Mouse (Mus musculus) 3134 (cell line): Measurements from ENCODE around the gene Ppp2r2d.

Experiments
- DNase-seq: peaks from one replicate; pipeline ENCODE4 v3.0.0-alpha.2; 2011; ENCODE audit warnings: low spot score; ENCODE audit not compliant: insufficient read length; ENCODE audit errors: extremely low read depth

Gene Ppp2r2d

GRCm38 (mm10) chr7:138845544-138846391, at the start of gene Ppp2r2d, which contains the start of gene Mapk1ip1:
Gene Ppp2r2d, plus strand, starts transcription at chr7:138846079.
Gene Mapk1ip1, minus strand, starts transcription at chr7:138846273.
- peak; percentile 96 for DNase-seq

- no peak for DNase-seq
These were observed 42.5 kb upstream of the Ppp2r2d start for GRCm38 (mm10) chr7:138803386-138803785.

GRCm38 (mm10) chr7:138807146-138807545, 38.7 kb upstream of the Ppp2r2d start:
- no peak for DNase-seq

- no peak for DNase-seq
These were observed 32.5 kb upstream of the Ppp2r2d start for GRCm38 (mm10) chr7:138813213-138813875.

GRCm38 (mm10) chr7:138818314-138818713, 27.6 kb upstream of the Ppp2r2d start:
- DNase-seq, result no peak

GRCm38 (mm10) chr7:138824423-138824822, 21.5 kb upstream of the Ppp2r2d start:
- DNase-seq, result no peak

- DNase-seq, result no peak
These were observed 20.7 kb upstream of the Ppp2r2d start for GRCm38 (mm10) chr7:138824995-138825756.

GRCm38 (mm10) chr7:138827812-138828211, 18.1 kb upstream of the Ppp2r2d start:
- DNase-seq, result no peak

GRCm38 (mm10) chr7:138835028-138835427, 10.9 kb upstream of the Ppp2r2d start:
- no peak for DNase-seq

GRCm38 (mm10) chr7:138840594-138841021, 5.3 kb upstream of the Ppp2r2d start:
- DNase-seq, result no peak

- DNase-seq, result no peak
These were observed 4.3 kb upstream of the Ppp2r2d start for GRCm38 (mm10) chr7:138841436-138842151.

GRCm38 (mm10) chr7:138843421-138843820, 2.5 kb upstream of the Ppp2r2d start:
- DNase-seq, result no peak

- no peak for DNase-seq
These were observed 768 bp upstream of the Ppp2r2d start for GRCm38 (mm10) chr7:138845111-138845510.

GRCm38 (mm10) chr7:138846502-138846991, 668 bp downstream of the Ppp2r2d start:
- peak; percentile 37 for DNase-seq

GRCm38 (mm10) chr7:138847316-138848027, 1.6 kb downstream of the Ppp2r2d start:
- no peak for DNase-seq

- no peak for DNase-seq
These were observed 2.4 kb downstream of the Ppp2r2d start for GRCm38 (mm10) chr7:138848028-138848920.

- no peak for DNase-seq
These were observed 4.2 kb downstream of the Ppp2r2d start for GRCm38 (mm10) chr7:138850083-138850482.

GRCm38 (mm10) chr7:138853417-138854031, 7.6 kb downstream of the Ppp2r2d start:
- DNase-seq, result no peak
